Mouse (Mus musculus) MEL (cell line): Measurements from ENCODE around the gene Cldn4.

Experiments
- CTCF ChIP-seq, 3 experiments: IDR thresholded peaks in 2 of 3; conservative IDR thresholded peaks in 1 of 3; 2 replicates each; pipeline ENCODE4 v1.5.1; 2011 to 2012; ENCODE audit warnings: low read length in 3 of 3, low read depth in 2 of 3, mild to moderate bottlenecking in 2 of 3, improper control_type of control experiment in 1 of 3, inconsistent platforms in 1 of 3, mixed read lengths in 1 of 3, moderate library complexity in 1 of 3; ENCODE audit not compliant: control insufficient read depth in 1 of 3, insufficient read depth in 1 of 3, poor library complexity in 1 of 3, severe bottlenecking in 1 of 3
- EP300 ChIP-seq, 2 experiments: IDR thresholded peaks; 2 replicates each; pipeline ENCODE4 v1.6.1; 2011; ENCODE audit warnings: improper control_type of control experiment in 2 of 2, low read length in 2 of 2, low read depth in 1 of 2, mild to moderate bottlenecking in 1 of 2
- GATA1 ChIP-seq: IDR thresholded peaks from 2 replicates; pipeline ENCODE4 v1.6.1; 2011; ENCODE audit warnings: low read depth, low read length, improper control_type of control experiment
- MEF2A ChIP-seq: IDR thresholded peaks from 2 replicates; pipeline ENCODE4 v1.6.1; 2014; ENCODE audit warnings: low read depth, mild to moderate bottlenecking, inconsistent platforms, low read length, improper control_type of control experiment; ENCODE audit not compliant: poor library complexity, insufficient replicate concordance, severe bottlenecking; ENCODE audit errors: extremely low read depth
- MXI1 ChIP-seq: IDR thresholded peaks from 2 replicates; pipeline ENCODE4 v1.6.1; 2011; ENCODE audit warnings: mild to moderate bottlenecking, low read depth, low read length, improper control_type of control experiment
- NELFE ChIP-seq: IDR thresholded peaks from 2 replicates; pipeline ENCODE4 v1.6.1; 2011; ENCODE audit warnings: low read depth, low read length, improper control_type of control experiment
- POLR2AphosphoS2 ChIP-seq: IDR thresholded peaks from 2 replicates; pipeline ENCODE4 v1.6.1; 2011; ENCODE audit warnings: low read length, improper control_type of control experiment
- RAD21 ChIP-seq: IDR thresholded peaks from 2 replicates; pipeline ENCODE4 v1.6.1; 2011; ENCODE audit warnings: mild to moderate bottlenecking, low read depth, low read length, improper control_type of control experiment
- UBTF ChIP-seq: IDR thresholded peaks from 2 replicates; pipeline ENCODE4 v1.6.1; 2012; ENCODE audit warnings: low read depth, mild to moderate bottlenecking, inconsistent platforms, low read length, improper control_type of control experiment, moderate library complexity, borderline replicate concordance; ENCODE audit not compliant: insufficient read depth

DNA sequence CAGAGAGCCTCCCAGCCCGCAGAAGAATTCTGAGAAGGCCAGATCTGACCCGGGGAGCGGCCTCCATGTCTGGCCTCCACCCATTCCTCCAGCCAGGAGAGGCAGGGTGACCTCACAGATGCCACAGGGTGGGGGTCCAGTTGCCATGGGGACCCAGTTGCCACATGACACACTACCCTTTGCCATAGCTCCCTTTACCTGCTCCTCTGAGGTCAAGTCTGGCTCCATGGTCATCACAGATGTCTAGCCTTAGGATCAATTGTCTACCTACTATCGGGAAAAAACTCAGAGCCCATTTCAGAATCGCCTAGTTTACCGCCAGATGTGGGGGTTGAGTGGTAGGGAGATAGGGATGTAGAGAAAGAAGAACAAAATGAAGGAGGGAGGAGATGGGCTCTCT, 40.1 kb downstream of the Cldn4 start, which contains the start of gene Tmem270:
- no peak for TF ChIP-seq POLR2AphosphoS2
- TF ChIP-seq EP300 (IDR thresholded peaks at IDR 0.05; ENCODE audit: low read depth in 1 of 2, low read length in 2 of 2) = no peak
- no peak for TF ChIP-seq RAD21
- TF ChIP-seq CTCF (IDR thresholded peaks at IDR 0.05 in 2 of 3, conservative IDR thresholded peaks at IDR 0.05 in 1 of 3; ENCODE audit: control insufficient read depth in 1 of 3, insufficient read depth in 1 of 3, low read depth in 2 of 3, low read length in 3 of 3, poor library complexity in 1 of 3, severe bottlenecking in 1 of 3) = no peak
- TF ChIP-seq MEF2A = no peak
- no peak for TF ChIP-seq GATA1
- TF ChIP-seq UBTF = no peak
- no peak for TF ChIP-seq NELFE
- no peak for TF ChIP-seq MXI1
